Mouse (Mus musculus): ENCODE results near the gene Supt3. TPM values are rescaled to one million over a fixed set of nuclear protein-coding genes. Genes with fewer than 3 reads are reported as not detected.

The Supt3 gene
- polyA plus RNA-seq, 1 experiment from 2014 or later: 6.2 TPM

- no peak for ATAC-seq (ENCODE audit: low read depth)
- Histone ChIP-seq H3K4me2 (ENCODE audit: low read depth, low read length) (no peak overlapping the region), H3K4me3 (ENCODE audit: low read depth, low read length) (no peak overlapping the region), H3K9me3 (replicated peaks; ENCODE audit: control insufficient read depth, low read length) (no peaks in the 10 kb centered on the region), H3K36me3 (ENCODE audit: control insufficient read depth, insufficient read depth) (no peaks in the 10 kb centered on the region), H3K27ac (ENCODE audit: low read length) (no peak overlapping the region), H3K27me3 (ENCODE audit: control insufficient read depth, insufficient read depth, low read depth, low read length) (no peaks in the 10 kb centered on the region), H3K9ac (ENCODE audit: low read depth, low read length) (no peak overlapping the region), H3K4me1 (ENCODE audit: control insufficient read depth, low read depth, low read length) (no peaks in the 10 kb centered on the region)
- WGBS (ENCODE audit: insufficient replicate concordance): 68% methylated on average over 3 of the region's 3 CpGs
Observed at GRCm38 (mm10) chr17:45046583-45046982, 269.6 kb downstream of the Supt3 start.

DNA sequence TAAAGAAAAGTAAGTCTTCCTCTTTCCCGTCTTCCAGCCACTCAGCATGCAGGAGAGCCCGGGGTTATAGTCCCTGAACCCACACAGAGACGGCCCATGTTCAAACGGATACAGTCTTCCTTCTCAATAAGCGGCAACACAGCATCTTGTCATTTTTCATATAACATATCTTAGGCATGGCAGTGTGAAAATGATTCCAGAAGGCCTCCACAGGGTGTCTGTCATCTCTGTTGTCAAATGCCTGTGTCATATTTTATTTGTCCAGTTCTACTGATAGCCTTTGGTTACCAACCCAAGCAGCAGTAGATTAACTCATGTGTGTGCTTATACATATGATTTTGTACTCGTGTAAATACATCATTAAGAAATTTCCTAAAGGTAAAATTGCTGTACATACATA, 270.3 kb downstream of the Supt3 start:
- no peaks in the 10 kb centered on the region for H3K4me1 ChIP-seq (ENCODE audit: control insufficient read depth, low read depth, low read length)
- no peak overlapping the region for H3K4me2 ChIP-seq (ENCODE audit: low read depth, low read length)
- H3K9me3 ChIP-seq (replicated peaks; ENCODE audit: control insufficient read depth, low read length): no peaks in the 10 kb centered on the region
- no peak for ATAC-seq (ENCODE audit: low read depth)
- H3K9ac ChIP-seq (ENCODE audit: low read depth, low read length): no peak overlapping the region
- 78% methylated on average over 6 of the region's 6 CpGs for WGBS (ENCODE audit: insufficient replicate concordance)
- no peak overlapping the region for H3K4me3 ChIP-seq (ENCODE audit: low read depth, low read length)
- no peaks in the 10 kb centered on the region for H3K36me3 ChIP-seq (ENCODE audit: control insufficient read depth, insufficient read depth)
- H3K27ac ChIP-seq (ENCODE audit: low read length): no peak overlapping the region
- H3K27me3 ChIP-seq (ENCODE audit: control insufficient read depth, insufficient read depth, low read depth, low read length): no peaks in the 10 kb centered on the region

DNA sequence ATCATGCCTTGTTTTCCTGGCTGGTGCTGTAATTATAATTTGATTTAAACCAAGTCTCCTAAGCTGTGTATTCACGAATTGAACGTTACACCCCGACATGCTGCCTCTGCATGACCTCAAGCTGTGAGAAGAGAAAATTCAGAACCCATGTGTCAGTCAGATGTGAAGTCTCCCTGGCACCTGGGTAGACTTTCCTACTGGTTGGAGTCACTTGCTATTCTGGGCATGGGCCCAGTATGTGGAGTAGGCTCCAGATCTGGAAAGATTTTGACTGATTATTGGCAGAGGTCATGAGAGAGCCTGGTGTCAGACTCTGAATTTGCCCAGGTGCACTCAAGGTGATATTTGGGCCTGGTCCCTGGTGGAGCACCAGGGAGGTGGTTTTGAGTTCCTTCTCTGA, 275.0 kb downstream of the Supt3 start:
- Histone ChIP-seq H3K27me3 (ENCODE audit: control insufficient read depth, insufficient read depth, low read depth, low read length) (no peaks in the 10 kb centered on the region), H3K4me3 (ENCODE audit: low read depth, low read length) (no peak overlapping the region), H3K27ac (ENCODE audit: low read length) (no peak overlapping the region), H3K9ac (ENCODE audit: low read depth, low read length) (no peak overlapping the region), H3K9me3 (replicated peaks; ENCODE audit: control insufficient read depth, low read length) (no peaks in the 10 kb centered on the region), H3K4me2 (ENCODE audit: low read depth, low read length) (no peak overlapping the region), H3K4me1 (ENCODE audit: control insufficient read depth, low read depth, low read length) (no peaks in the 10 kb centered on the region), H3K36me3 (ENCODE audit: control insufficient read depth, insufficient read depth) (no peaks in the 10 kb centered on the region)
- WGBS (ENCODE audit: insufficient replicate concordance): 67% methylated on average over 3 of the region's 3 CpGs
- ATAC-seq (ENCODE audit: low read depth): no peak

- Histone ChIP-seq H3K36me3 (ENCODE audit: control insufficient read depth, insufficient read depth) (no peaks in the 10 kb centered on the region), H3K4me2 (ENCODE audit: low read depth, low read length) (no peak overlapping the region), H3K27me3 (ENCODE audit: control insufficient read depth, insufficient read depth, low read depth, low read length) (no peaks in the 10 kb centered on the region), H3K27ac (ENCODE audit: low read length) (no peak overlapping the region), H3K4me1 (ENCODE audit: control insufficient read depth, low read depth, low read length) (no peaks in the 10 kb centered on the region), H3K4me3 (ENCODE audit: low read depth, low read length) (no peak overlapping the region), H3K9me3 (replicated peaks; ENCODE audit: control insufficient read depth, low read length) (no peaks in the 10 kb centered on the region), H3K9ac (ENCODE audit: low read depth, low read length) (no peak overlapping the region)
- WGBS (ENCODE audit: insufficient replicate concordance): 55% methylated on average over 3 of the region's 3 CpGs
- no peak for ATAC-seq (ENCODE audit: low read depth)
Observed at GRCm38 (mm10) chr17:45053371-45053770, 276.4 kb downstream of the Supt3 start.

DNA sequence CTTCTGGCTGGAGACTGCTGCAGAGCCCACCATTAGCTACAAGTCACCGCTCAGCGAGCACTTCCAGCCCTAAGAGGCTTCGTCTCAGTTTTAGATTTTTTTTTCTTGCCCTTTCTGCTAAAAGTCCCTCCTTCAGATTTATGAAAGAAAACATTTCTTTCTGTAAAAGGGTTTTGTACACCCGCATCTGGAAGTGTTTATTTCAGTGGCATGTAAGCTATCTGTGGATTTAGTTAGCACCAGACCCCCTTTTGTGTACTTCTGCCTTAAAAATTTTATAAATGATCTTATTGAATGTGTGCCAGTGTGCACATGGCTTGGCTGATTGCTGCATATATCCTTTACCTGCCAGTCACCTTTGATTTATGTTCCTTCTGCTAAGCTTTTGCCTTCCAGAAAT, 277.6 kb downstream of the Supt3 start:
- Histone ChIP-seq H3K9me3 (replicated peaks; ENCODE audit: control insufficient read depth, low read length) (no peaks in the 10 kb centered on the region), H3K4me1 (ENCODE audit: control insufficient read depth, low read depth, low read length) (no peaks in the 10 kb centered on the region), H3K27me3 (ENCODE audit: control insufficient read depth, insufficient read depth, low read depth, low read length) (no peaks in the 10 kb centered on the region), H3K4me3 (ENCODE audit: low read depth, low read length) (no peak overlapping the region), H3K4me2 (ENCODE audit: low read depth, low read length) (no peak overlapping the region), H3K36me3 (ENCODE audit: control insufficient read depth, insufficient read depth) (no peaks in the 10 kb centered on the region), H3K27ac (ENCODE audit: low read length) (no peak overlapping the region), H3K9ac (ENCODE audit: low read depth, low read length) (no peak overlapping the region)
- ATAC-seq (ENCODE audit: low read depth): no peak
- 76% methylated on average over 4 of the region's 4 CpGs for WGBS (ENCODE audit: insufficient replicate concordance)

- Histone ChIP-seq H3K4me1 (ENCODE audit: control insufficient read depth, low read depth, low read length) (no peaks in the 10 kb centered on the region), H3K27ac (ENCODE audit: low read length) (no peak overlapping the region), H3K4me3 (ENCODE audit: low read depth, low read length) (no peak overlapping the region), H3K9ac (ENCODE audit: low read depth, low read length) (no peak overlapping the region), H3K27me3 (ENCODE audit: control insufficient read depth, insufficient read depth, low read depth, low read length) (no peaks in the 10 kb centered on the region), H3K4me2 (ENCODE audit: low read depth, low read length) (no peak overlapping the region), H3K36me3 (ENCODE audit: control insufficient read depth, insufficient read depth) (no peaks in the 10 kb centered on the region), H3K9me3 (replicated peaks; ENCODE audit: control insufficient read depth, low read length) (no peaks in the 10 kb centered on the region)
- WGBS (ENCODE audit: insufficient replicate concordance): 56% methylated on average over 2 of the region's 2 CpGs
- no peak for ATAC-seq (ENCODE audit: low read depth)
Observed at GRCm38 (mm10) chr17:45056894-45057293, 279.9 kb downstream of the Supt3 start.

DNA sequence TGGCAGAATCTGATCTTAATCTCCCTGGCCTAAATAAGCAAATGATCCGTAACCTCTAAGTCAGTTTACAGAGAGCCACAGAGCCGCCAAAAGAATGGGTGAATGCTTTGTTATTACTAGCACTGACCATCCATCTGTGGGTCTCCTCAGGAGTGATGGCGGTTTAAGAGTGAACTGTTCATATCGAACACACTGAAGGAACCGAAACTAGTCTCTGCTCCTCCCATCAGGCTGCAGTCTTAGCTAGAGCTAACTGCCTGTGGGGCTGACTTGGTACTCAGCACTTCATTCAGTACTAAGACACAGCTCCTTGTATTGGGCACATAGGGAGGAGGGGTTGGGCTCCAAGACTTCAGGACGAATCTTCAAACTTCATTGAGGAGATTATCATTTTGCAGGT, 280.8 kb downstream of the Supt3 start:
- Histone ChIP-seq H3K9ac (ENCODE audit: low read depth, low read length) (no peak overlapping the region), H3K9me3 (replicated peaks; ENCODE audit: control insufficient read depth, low read length) (no peaks in the 10 kb centered on the region), H3K4me1 (ENCODE audit: control insufficient read depth, low read depth, low read length) (no peaks in the 10 kb centered on the region), H3K4me3 (ENCODE audit: low read depth, low read length) (no peak overlapping the region), H3K36me3 (ENCODE audit: control insufficient read depth, insufficient read depth) (no peaks in the 10 kb centered on the region), H3K27me3 (ENCODE audit: control insufficient read depth, insufficient read depth, low read depth, low read length) (no peaks in the 10 kb centered on the region), H3K27ac (ENCODE audit: low read length) (no peak overlapping the region), H3K4me2 (ENCODE audit: low read depth, low read length) (no peak overlapping the region)
- WGBS (ENCODE audit: insufficient replicate concordance): 65% methylated on average over 6 of the region's 6 CpGs
- no peak for ATAC-seq (ENCODE audit: low read depth)

- 59% methylated on average over 6 of the region's 6 CpGs for WGBS (ENCODE audit: insufficient replicate concordance)
- no peak overlapping the region for H3K9ac ChIP-seq (ENCODE audit: low read depth, low read length)
- H3K27ac ChIP-seq (ENCODE audit: low read length): no peak overlapping the region
- no peaks in the 10 kb centered on the region for H3K36me3 ChIP-seq (ENCODE audit: control insufficient read depth, insufficient read depth)
- H3K4me3 ChIP-seq (ENCODE audit: low read depth, low read length): no peak overlapping the region
- no peaks in the 10 kb centered on the region for H3K4me1 ChIP-seq (ENCODE audit: control insufficient read depth, low read depth, low read length)
- no peak overlapping the region for H3K4me2 ChIP-seq (ENCODE audit: low read depth, low read length)
- no peaks in the 10 kb centered on the region for H3K9me3 ChIP-seq (replicated peaks; ENCODE audit: control insufficient read depth, low read length)
- no peaks in the 10 kb centered on the region for H3K27me3 ChIP-seq (ENCODE audit: control insufficient read depth, insufficient read depth, low read depth, low read length)
- no peak for ATAC-seq (ENCODE audit: low read depth)
Observed at GRCm38 (mm10) chr17:45058566-45059363, 281.8 kb downstream of the Supt3 start.

DNA sequence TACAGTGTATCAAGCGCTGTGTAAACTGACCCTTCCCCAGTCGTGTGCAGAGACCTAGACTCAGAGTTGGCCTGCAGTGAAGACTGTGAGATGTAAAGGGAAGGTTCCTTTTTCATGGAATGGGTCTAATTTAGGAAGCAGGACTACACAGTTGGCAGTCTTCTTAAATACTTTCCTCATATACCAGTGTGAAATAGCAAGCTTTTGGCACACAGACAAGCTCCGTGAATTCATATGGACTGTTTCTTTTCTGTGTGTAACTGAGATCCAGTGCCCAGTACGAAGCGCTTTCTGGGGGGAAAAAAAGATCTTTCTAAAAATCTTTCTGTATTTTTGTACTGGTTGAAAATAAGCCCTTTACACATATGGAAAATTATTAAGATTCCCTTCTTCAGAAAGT, 286.8 kb downstream of the Supt3 start:
- Histone ChIP-seq H3K27ac (ENCODE audit: low read length) (no peak overlapping the region), H3K4me1 (ENCODE audit: control insufficient read depth, low read depth, low read length) (no peaks in the 10 kb centered on the region), H3K4me2 (ENCODE audit: low read depth, low read length) (no peak overlapping the region), H3K36me3 (ENCODE audit: control insufficient read depth, insufficient read depth) (no peaks in the 10 kb centered on the region), H3K9me3 (replicated peaks; ENCODE audit: control insufficient read depth, low read length) (no peaks in the 10 kb centered on the region), H3K9ac (ENCODE audit: low read depth, low read length) (no peak overlapping the region), H3K4me3 (ENCODE audit: low read depth, low read length) (no peak overlapping the region), H3K27me3 (ENCODE audit: control insufficient read depth, insufficient read depth, low read depth, low read length) (no peaks in the 10 kb centered on the region)
- 83% methylated on average over 5 of the region's 5 CpGs for WGBS (ENCODE audit: insufficient replicate concordance)
- ATAC-seq (ENCODE audit: low read depth): no peak
